Mouse (Mus musculus) frontal cortex, postnatal 36 days (tissue): ENCODE data around the gene Armc9.

Experiments used
- DNase-seq, 2 experiments: peaks; one replicate each; pipeline ENCODE4 v3.0.0; 2022; ENCODE audit warnings: low spot score in 2 of 2

Gene Armc9

GRCm38 (mm10) chr1:86174602-86175001, 20.0 kb downstream of the Armc9 start:
- DNase-seq = no peak

DNA sequence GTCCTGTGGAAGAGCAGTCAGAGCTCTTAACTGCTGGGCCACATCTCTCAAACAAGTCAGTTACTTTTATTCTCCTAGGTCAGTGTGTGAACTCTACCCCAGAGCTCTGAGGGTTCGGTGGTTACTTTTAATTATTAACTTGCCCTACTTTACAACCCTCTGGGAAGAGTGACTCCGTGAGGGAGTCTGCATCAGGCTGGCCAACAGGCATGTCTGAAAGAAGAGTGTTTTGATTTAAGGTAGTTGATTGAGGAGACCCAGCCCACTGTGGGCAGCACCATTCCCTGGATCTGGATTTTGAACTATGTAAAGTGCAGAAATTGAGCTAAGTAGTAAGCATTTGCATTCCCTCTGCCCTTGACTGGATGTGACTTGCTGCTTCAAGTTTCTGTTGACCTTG, 21.5 kb downstream of the Armc9 start:
- no peak for DNase-seq

DNA sequence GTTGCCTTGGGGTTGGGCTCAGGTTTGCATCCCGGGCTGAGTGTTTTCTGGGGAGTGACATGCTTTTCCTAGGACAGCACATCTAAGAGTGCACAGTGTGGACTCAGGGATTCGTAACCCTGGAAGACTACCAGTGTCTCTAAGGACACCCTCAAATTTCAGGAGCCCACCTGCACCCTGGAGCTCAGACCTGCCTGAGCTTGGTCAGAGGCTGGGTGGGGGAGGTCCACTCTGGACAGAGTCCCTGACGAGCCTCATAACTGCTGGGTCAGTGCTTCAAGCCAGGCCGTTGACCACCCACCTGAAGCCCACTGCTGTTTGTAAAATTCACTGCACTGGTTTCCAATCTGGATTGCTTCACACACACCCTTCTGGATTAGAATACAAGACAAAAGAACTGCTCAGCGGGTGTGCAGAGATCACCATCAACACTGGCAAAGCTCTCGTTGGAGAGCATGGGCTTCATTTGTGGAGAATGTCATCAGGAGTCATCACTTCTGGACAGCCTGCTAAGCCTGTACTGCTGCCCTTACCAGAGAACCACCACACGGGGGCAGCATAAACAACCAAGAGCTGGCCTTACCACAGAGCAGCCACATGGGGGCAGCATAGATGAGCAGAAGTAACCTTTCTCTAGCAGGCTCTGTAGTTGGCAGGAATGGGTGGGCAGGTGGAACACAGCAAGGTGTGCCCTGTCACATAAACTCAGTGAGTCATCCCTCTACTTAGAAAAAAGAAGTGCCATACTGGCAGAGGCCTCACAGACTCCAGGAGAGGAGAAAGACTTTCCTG, 24.1 kb downstream of the Armc9 start:
- DNase-seq = peak; percentile 78 to 80

GRCm38 (mm10) chr1:86182004-86182709, 27.6 kb downstream of the Armc9 start:
- no peak for DNase-seq

DNA sequence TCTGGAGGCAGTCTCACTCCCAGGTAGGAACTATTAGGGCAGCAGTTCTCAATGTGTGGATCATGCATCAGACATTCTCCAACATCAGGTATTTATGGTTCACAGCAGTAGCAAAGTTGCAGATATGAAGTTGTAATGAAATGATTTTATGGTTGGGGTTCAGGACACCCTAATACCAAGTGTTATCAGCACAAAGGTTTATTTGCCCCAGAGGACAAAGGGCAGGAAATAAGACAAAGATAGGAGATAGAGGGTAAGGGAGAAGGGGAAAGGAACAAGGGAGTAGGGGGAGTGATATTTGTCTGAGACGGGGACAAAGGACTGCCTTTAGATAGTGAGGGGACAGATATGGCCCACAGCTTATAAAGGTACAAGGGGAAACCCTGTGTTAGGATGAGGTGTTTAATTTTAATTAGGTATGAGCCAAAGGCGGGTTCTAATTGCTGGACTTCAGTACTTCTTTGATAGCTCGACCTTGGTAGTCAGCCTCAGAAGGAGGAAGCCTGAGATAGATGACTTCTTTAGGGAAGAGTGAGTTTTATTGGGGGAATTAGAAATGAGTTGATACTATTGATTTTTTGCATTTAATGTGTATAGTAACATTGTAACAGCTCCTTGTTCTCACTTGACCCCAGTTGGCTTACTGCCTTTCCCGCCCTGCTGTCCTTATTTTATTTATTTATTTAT, 29.1 kb downstream of the Armc9 start:
- no peak for DNase-seq

DNA sequence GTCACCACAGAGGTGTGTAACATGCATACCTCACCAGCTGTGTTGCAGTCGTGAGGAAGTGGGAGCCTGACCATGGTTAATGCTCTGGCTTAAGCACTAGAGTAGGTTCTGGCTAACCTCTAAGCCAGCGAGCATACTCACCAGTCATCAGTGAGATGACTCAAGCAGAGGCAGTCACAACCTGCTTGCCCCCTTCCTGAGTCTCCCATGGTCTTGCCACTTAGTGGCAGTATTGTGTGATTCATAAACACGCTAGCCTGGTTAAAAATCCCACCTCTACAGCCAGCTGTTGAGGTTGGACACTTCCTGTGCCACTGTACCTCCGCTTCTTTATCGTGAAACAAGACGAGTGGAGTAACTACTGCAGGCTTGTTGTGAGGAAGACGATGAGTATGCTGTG, 32.2 kb downstream of the Armc9 start:
- no peak for DNase-seq

GRCm38 (mm10) chr1:86187856-86188255, 33.3 kb downstream of the Armc9 start:
- no peak for DNase-seq

GRCm38 (mm10) chr1:86188271-86188670, 33.7 kb downstream of the Armc9 start:
- no peak for DNase-seq

- DNase-seq = no peak
These were observed 34.6 kb downstream of the Armc9 start for GRCm38 (mm10) chr1:86189034-86189702.

DNA sequence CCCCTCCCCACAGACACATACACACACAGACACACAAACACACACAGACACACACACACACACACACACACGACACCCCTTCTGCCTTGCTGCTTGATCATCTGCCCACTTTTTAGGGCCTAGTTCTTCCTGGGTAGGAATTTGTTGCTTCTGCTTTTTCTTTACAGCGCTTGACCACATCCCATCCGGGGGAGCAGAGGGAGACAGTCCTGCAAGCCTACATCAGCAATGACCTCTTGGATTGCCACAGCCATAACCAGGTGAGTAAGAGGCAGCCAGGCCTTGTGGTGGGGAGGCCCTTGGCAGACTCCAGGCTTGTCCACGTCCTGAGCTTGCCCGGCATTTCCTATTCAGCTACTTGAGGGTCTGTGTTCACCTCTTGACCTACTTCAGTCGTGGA, 36.3 kb downstream of the Armc9 start:
- DNase-seq = no peak

GRCm38 (mm10) chr1:86194044-86194443, 39.5 kb downstream of the Armc9 start:
- no peak for DNase-seq

DNA sequence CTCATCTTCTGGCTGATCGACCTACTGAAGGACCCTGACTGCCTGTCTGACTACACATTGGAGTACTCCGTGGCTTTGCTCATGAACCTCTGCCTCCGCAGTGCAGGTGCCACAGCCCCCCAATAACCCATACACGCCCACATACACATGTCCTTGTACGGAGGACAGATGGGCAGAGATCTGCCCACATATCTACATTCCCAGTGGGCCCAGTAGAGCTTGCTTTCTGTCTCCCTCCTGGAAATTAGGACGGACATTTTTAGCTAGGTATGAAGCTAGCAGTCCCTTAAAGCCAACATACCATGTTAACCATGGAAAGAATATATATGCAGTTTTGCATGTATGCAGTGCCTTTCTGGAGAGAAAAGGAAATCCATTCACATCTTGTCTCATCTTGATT, 43.7 kb downstream of the Armc9 start:
- DNase-seq = peak in 1 of 2 experiments; percentile 33

GRCm38 (mm10) chr1:86199026-86199425, 44.4 kb downstream of the Armc9 start:
- no peak for DNase-seq

GRCm38 (mm10) chr1:86201312-86201711, 46.7 kb downstream of the Armc9 start:
- no peak for DNase-seq

- DNase-seq = peak in 1 of 2 experiments; percentile 51
These were observed 48.1 kb downstream of the Armc9 start for GRCm38 (mm10) chr1:86202617-86203219.

- no peak for DNase-seq
These were observed 56.1 kb downstream of the Armc9 start for GRCm38 (mm10) chr1:86210676-86211075.

GRCm38 (mm10) chr1:86211498-86211897, 56.9 kb downstream of the Armc9 start:
- no peak for DNase-seq

DNA sequence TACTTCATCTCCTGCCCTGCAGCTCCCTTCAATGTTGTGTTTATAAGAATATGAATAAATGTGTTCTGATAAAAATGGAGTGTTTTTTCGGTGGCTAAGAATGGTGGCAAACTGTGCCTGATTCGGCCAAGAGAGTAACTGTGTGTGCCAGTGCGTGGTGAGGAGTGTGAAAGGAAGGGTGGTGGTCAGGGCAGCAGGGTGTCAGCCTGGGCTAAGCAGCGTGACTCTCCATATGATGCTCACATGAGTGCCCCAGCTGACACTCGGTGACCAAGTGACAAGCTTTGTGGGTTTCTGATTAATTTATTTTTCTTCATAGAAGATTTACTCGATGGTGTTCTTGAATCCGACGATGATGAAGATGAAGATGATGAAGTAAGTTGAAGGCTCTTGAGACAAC, 58.2 kb downstream of the Armc9 start:
- no peak for DNase-seq

DNA sequence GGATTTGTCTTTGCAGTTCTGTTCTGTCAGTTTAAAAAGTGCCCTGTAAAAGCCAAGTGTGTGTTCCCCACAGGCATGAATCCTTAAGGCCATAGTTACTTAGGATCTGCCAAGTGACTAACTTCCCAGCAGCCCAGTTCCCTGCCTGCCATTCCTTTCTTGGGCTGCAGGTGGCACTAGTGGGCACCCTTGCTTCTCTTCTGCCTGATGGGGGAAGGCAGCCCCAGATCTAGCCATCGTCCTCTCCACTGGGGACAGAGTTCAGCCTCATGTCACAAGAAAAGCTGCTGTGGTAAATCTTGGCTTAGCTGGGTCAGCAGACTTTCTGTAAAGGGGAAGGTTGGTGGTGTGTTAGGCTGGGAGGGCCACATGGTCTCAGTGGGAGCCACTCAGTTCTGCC, 59.6 kb downstream of the Armc9 start:
- DNase-seq = peak; percentile 85 to 90

GRCm38 (mm10) chr1:86215297-86215696, 60.7 kb downstream of the Armc9 start:
- DNase-seq = no peak

GRCm38 (mm10) chr1:86216412-86216811, 61.8 kb downstream of the Armc9 start:
- no peak for DNase-seq

- no peak for DNase-seq
These were observed 63.4 kb downstream of the Armc9 start for GRCm38 (mm10) chr1:86217976-86218375.
